Mouse (Mus musculus) layer of hippocampus, postnatal 10 days (tissue): ENCODE measurements around the gene Itpr2. TPM values are rescaled to one million over a fixed set of nuclear protein-coding genes. Genes with fewer than 3 reads are reported as not detected.

Experiments
- DNase-seq, 2 experiments: peaks; one replicate each; pipeline ENCODE4 v3.0.0; 2021; ENCODE audit warnings: low spot score in 2 of 2
- long read RNA-seq: library from polyadenylated mRNA; stranded (forward); transcript quantifications from one replicate; pipeline ENCODE4 v2.0.0, GENCODE M21; 2023
- total RNA-seq, 2 experiments: library from RNA; stranded (reverse); gene quantifications; 2 replicates each; pipeline ENCODE4 v1.2.3; 2021

Itpr2 gene
- 10 to 100 TPM; 27.2 to 28.7 TPM for total RNA-seq
- long read RNA-seq, partial matches to known transcripts = 3 of 4 reads
- long read RNA-seq, other reads (novel, unspliced or antisense) = 1 of 4 reads

GRCm38 (mm10) chr6:146501866-146502804, at the start of gene Itpr2:
TSS of gene Itpr2 (minus strand) at chr6:146502223.
- peak; percentile 75 to 86 for DNase-seq

- no peak for DNase-seq
Observed at GRCm38 (mm10) chr6:146551326-146551725, 49.3 kb upstream of the Itpr2 start.

- no peak for DNase-seq
Observed at GRCm38 (mm10) chr6:146550421-146550820, 48.4 kb upstream of the Itpr2 start.

GRCm38 (mm10) chr6:146545289-146545865, 43.4 kb upstream of the Itpr2 start:
- DNase-seq = no peak

GRCm38 (mm10) chr6:146544622-146545021, 42.6 kb upstream of the Itpr2 start:
- DNase-seq = no peak

- no peak for DNase-seq
Observed at GRCm38 (mm10) chr6:146540386-146540785, 38.4 kb upstream of the Itpr2 start.

- DNase-seq = no peak
Observed at GRCm38 (mm10) chr6:146538661-146539060, 36.6 kb upstream of the Itpr2 start.

DNA sequence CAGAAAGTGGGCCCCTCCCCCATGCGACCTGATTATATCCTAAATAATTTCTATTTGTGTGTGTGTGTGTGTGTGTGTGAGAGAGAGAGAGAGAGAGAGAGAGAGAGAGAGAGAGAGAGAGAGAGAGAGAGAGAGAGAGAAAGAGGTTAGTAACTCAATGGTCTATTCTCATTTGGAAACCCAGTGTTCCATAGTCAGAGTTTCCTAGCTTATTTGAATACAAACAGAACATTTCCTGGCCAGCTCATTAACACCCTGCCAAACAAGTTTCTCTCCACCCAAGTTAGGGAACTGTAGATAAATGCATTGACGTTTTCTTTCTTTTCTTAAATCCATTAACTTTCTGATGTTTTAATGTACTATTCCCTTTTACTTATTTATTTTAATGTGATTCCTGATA, 36.0 kb upstream of the Itpr2 start:
- DNase-seq = no peak

DNA sequence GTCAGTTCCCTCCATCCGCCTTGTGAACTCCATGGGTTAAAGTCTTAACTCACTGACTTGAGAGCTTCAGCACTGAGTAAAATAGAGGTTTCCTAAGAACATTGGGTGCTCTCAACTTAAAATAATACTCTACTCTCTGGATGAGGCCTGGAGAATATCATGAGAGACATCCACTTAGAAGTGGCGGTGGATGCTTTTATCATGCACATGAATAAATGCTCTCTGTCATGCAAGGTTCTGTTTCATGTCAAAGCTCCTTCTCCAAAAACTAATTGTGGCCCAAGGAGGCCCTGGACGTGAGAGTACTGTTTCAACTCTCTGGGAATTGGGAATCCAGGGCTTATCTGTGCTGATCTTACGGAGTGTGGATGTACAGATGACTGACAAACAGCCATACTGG, 35.1 kb upstream of the Itpr2 start:
- no peak for DNase-seq

GRCm38 (mm10) chr6:146535501-146535900, 33.5 kb upstream of the Itpr2 start:
- DNase-seq = no peak

- DNase-seq = no peak
Observed at GRCm38 (mm10) chr6:146533146-146533545, 31.1 kb upstream of the Itpr2 start.

DNA sequence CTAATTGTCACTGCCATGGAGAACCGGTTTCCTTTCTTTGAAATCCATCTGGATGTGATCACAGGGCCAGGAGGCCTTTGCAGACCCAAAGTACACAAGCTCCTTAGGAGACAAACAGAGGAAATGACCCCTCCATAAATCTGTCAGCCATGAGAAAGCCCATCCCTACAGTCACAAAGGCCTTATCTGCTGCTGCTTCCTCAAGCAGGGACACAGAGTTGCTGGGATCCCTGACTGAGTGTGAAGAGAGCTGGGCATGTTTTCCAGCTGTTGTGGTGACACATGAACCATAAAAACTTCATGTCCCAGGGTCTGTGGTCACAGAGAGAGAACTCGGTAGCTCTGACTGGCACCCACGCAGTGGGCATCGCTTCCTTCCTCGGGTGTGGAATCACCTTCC, 28.7 kb upstream of the Itpr2 start:
- no peak for DNase-seq

GRCm38 (mm10) chr6:146530363-146530762, 28.3 kb upstream of the Itpr2 start:
- DNase-seq = no peak

DNA sequence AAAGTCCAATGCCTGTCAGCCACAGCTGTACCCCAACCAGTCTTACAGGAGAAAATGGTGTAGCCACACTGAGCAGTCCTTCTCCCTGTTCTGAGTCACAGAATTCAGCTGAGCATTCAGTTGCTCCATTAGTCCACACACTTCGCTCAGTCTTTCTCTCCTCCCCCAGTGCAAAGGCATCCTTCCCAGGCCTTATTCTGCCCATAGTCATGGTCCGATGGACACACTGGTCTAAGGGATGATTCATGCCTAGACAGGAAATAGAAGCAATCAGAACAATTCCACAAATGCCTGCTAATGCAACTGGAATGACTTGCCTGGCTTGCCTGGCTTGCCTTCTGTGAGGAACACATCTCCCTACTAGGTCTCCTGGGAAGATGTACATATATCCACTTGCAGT, 25.5 kb upstream of the Itpr2 start:
- DNase-seq = no peak

GRCm38 (mm10) chr6:146525500-146525899, 23.5 kb upstream of the Itpr2 start:
- no peak for DNase-seq

GRCm38 (mm10) chr6:146521456-146522245, 19.6 kb upstream of the Itpr2 start:
- DNase-seq = no peak

DNA sequence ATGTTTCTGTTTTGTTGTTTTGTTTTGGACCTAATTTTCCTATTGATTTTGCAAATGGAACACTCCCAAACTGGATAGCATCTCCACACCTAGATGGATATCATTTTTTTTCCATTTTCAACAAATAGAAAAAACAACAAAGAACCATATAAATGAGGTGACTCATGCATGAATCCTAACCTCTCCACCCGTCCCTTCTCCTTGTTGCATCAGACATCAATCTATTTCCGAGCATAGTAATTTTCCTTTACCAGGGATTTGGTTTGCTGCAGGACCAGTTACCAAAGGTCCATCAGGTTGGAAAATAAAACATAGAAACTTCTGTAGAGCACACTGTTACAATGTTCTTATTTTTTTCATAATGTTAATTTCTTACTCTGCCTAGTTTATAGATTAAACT, 17.0 kb upstream of the Itpr2 start:
- DNase-seq = no peak

DNA sequence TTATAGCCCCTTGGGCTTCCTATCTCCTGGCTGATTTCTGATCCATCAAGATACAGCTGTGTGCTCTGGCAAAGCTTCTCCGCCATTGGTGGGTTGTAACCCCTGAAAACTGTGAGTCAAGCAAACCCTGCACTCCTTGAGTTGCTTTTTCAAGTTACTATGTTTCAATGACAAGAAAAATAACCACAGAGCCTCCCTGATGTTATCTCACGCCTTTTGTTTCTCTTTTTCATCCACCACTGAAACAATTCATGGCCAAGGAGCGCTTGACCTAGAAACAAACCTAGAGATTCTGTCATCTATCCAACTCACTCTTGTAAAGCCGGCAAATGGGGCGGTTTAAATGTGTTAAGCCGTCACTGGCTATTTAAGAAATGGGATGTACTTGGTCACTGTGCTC, 13.9 kb upstream of the Itpr2 start:
- DNase-seq = no peak

DNA sequence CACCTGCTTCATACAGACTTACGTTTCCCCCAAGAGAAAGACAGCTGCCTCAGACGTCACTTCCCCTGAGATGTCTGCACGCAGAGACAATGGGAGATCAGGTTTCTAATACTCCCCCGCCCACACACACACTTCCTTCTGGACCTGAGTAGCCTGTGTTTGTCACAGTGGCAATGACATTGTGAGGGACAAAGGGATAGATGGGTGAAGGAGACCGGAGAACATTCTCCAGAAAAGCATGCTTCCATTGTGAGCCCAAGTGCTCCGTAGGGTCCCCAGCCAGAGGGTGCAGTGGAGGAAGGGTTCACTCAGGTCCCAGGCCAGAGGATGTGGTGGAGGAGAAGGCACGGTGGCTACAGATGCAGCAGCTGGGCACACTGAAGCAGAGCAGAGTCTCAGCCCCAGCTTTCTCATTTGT, 12.5 kb upstream of the Itpr2 start:
- no peak for DNase-seq

GRCm38 (mm10) chr6:146513899-146514298, 11.9 kb upstream of the Itpr2 start:
- no peak for DNase-seq

DNA sequence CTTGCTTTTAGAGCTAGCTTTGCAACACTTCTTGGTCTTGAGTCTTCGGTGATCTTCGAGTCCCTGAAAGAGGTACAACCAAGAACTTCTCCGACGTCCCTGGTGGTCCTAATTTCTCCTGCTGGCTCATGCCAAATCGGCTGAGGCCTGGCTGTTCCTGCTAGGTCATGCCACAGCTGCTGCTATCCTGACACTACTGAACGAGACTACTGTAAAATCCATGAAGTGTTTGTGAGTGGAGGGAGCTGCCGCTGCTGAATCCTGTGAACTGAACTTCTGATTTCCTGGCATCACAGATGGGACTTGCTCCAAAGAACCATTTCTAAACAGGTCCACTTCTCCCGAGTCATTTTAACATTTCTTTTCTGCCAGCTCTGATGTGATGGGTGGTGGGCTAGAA, 11.4 kb upstream of the Itpr2 start:
- DNase-seq = no peak

GRCm38 (mm10) chr6:146511511-146511910, 9.5 kb upstream of the Itpr2 start:
- DNase-seq = no peak
